Mouse (Mus musculus) cortical plate, adult 2 months (tissue): ENCODE measurements around the gene Mrps15.

Experiments used
- CTCF ChIP-seq: fragments of 200-500 bp; IDR thresholded peaks from 2 replicates; pipeline ENCODE4 v1.5.1; 2011; ENCODE audit warnings: mild to moderate bottlenecking, control low read depth, low read length; ENCODE audit not compliant: insufficient read depth; ENCODE audit errors: extremely low read depth
- POLR2A ChIP-seq: fragments of 200-500 bp; IDR thresholded peaks from 2 replicates; pipeline ENCODE4 v1.6.1; 2011; ENCODE audit warnings: mild to moderate bottlenecking, low read length, control low read depth; ENCODE audit not compliant: insufficient read depth; ENCODE audit errors: extremely low read depth

DNA sequence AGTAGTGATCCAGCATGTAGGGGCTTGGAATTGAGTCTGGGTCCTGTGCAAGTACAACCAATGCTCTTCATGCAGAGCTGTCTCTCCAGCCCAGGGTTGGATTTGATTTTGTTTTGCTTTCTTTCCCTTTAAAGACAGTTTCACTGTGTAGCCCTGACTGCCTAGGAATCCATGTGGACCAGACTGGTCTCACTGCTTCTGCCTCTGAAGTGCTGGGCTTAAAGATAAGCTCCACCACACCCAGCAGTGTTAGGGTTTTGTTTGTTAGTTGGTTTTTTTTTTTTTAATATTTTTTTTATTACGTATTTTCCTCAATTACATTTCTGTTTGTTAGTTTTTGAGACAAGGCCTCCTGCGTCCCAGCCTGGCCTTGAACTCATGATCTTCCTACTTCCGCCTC lies 52.6 kb downstream of the Mrps15 start:
- TF ChIP-seq CTCF (no peak), POLR2A (no peak)
